Mouse (Mus musculus): Measurements from ENCODE around the gene Szrd1.

Gene Szrd1

DNA sequence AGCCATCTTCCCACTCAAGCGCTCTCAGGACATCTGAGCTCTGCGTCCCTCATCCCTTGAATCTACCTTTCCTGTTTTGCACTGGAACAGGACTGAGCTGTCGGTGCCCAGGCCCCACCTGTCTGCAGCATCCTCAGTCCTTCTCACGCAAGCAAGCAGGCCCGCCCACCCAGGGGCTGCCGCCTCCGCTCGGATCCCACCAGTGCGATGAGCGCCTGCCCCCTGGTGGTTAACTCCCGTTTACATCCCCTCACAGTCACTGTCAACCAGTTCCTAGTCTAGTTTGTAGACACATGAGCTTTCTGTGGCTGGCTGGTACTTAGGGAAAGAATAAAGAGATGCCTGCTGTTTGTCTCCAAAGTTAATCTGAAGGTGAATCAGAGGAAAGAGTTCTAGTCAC, 18.9 kb downstream of the Szrd1 start:
- intact Hi-C loops (cut with DNase I), result no loop called here

DNA sequence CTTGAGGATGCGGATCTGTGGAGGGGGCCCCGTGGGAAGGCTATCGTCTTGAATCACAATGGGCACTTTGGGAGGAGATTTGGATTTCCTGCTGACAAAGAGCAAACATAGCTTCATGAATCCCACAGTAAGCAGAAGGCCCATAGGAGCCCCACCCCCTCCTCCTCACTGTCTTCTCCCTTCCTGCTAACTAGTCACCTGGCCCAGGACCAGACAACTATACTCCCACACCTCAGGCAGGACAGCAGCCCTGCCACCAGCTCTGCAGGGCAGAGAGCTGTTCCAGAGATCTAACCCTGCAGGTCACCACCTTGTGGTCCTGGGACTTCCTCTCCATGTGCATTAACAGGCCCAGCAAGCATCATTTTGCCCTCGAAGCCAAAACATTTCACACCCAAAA, 20.9 kb downstream of the Szrd1 start:
- intact Hi-C loops (cut with DNase I), result no loop called here

DNA sequence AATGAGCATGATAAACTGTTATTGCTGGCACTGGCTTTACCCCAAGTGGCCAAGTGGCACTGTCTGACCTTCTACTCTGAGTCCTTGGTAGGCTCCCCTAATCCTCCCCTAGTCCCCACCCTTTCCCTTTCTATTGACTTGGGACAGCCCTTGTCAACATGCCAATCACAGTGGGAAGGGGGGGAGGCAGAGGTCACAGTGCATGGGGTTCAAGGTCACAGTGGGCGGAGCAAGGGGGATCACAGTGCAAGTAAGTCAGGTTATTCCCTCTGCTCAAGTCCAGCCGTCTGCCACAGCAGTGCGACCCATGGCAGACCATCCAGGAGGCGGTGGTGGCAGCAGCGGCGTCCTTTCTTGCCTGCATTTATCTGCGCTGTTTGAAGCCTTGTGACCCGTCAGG, 24.2 kb downstream of the Szrd1 start:
- intact Hi-C loops (cut with DNase I), result no loop called here

DNA sequence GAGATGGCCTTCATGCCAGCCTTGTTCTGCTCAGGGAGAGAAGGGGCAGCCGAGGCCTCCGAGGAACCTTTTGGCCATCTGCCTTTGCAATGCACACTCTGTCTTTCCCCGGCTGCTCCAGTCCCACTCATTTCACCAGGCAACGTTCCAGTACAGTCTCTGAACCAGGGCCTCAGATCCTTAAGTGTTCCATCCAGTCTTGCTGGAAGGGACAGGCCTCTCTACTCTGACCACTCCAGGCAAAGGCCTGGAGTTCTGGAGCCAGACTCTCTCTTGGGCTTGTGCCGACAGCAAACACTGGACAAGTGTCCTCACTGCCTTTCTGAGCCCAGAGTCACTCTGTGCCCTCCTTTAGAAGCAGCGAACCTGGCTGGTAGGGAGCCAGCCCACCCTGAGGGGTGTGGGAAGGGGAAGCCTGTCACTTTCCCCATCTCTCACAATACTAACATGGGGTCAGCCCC, 25.0 kb downstream of the Szrd1 start:
- intact Hi-C loops (cut with DNase I), result no loop called here

DNA sequence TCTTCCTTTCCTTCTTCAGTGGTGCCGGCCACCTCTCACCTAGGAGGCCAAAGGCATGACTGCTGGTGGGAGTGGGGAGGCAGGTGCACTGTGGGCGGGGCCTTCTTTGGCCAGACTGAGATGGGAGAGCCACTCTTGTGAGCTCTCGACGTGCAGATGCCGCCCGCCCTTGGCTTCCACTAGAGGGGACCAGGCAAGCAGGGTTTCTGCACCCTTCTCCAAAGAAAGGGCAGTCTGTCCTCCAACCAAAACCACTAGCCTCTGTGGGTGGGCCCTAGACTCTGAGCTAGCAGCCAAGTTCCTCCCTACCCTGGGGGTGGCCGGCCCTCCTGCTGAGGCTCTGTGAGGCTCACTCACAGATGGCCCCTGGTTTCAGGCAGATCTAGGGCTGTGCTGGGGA, 25.7 kb downstream of the Szrd1 start:
- intact Hi-C loops (cut with DNase I), result no loop called here

DNA sequence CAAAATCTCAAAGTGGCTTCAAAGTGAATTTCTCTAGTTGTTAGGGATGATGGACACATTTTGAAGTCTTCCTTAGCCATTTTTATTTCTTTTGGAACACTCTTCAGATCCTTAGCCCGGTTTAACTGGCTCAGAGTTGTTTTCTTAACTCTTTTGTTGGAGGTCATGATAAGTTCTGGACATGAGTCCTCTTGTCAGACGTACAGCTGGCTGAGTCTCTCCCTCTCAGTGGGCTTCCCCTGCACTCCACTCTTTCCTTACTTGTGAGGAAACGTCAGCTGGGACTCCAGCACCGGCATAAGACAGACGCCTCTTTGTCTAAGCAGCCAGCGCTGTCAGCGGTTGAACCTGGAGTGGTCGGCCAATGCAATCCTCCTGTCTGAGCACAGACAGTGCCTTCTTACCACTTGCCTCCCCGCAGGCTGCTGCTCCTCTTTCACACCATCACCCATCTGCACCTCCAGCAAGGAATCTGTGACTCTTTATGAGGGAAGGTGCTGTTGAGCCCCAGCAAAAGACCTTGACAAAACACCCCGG, 31.3 kb downstream of the Szrd1 start:
- intact Hi-C loops (cut with DNase I), result no loop called here

DNA sequence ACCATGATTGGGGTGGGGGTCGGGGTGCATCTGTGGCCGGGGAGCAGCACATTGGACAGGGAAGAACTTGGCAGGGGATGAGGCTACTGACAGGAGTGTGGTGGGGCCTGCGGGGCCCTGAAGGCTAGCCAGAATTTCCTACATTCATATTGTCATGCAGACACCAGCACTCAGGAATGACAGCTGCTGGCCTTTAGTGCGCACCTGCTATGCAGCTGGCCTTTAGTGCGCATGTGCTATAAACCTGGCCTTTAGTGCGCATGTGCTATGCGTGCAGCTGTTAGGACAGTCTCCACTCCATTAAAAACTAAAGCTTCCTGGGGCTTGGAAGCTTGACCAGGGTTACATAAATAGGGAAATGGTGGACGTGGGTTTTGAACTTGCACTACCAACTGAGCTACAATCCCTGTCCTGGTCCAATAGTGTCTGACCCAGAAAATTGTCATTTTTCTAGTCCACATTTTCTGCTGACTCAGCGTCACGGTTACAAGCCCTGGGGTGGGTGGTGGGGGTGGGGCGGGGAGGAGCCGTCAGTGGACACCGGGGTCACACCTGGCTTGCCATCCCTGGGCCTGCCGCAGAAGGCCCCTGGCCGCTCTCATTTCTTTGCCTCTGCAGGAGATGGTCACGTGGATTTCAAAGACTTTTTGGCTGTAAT, 32.9 kb downstream of the Szrd1 start:
- intact Hi-C loops (cut with DNase I), result no loop called here

DNA sequence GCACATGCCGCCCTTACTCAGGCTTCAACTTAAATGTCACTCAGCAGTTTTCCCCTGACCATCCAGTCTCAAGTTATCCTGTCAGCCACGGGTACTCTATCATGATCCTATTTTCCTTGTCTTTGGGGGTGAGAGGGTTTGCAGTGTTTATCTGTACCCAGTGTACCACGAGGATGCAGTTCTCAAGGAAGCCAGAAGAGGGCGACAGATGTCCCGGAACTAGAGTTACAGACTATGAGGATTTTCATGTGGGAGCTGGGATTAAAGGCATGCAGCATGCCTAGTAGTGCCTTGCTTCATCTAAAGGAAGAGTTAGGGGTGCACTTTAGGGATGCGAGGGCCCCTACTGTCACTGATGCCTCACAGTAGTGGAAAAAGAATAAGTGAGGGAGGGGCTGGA, 37.7 kb downstream of the Szrd1 start:
- intact Hi-C loops (cut with DNase I), result no loop called here

DNA sequence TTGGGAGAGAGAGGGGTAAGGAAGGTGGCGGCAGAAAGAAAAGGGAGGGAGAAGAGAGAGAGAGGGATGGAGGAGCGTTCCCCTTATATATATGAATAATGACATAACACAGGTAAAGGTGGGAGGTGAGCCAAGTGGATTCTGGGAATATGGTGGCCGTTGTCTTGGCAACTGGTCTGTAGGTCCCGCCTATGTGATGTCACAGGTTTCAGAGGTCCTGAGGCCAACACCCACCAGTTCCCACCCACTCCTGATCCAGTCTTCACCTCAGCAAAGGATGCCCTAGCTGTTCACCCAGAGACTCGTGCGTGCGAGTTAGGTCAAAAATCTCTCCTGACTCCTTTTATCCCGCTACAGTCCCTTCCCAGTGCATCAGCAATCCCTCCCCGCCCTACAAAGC, 38.3 kb downstream of the Szrd1 start:
- intact Hi-C loops (cut with DNase I), result no loop called here

DNA sequence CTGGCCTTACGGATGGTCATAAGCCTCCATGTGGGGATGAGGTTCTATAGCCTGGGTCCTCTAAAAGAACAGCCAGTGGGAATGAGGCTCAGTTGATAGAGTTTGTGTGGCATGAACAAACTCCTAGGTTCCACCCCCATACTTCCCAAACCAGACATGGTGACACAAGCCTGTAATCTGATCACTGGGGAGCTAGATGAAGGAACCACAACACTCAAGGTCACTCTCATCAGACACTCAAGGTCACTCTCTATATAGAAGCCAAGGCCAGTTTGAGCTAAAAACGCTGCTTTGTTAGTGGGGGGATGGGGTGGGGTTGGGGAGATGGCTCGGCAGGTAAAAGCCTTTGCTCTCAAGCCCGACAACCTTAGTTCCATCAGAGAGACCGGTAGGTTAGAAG, 39.6 kb downstream of the Szrd1 start:
- intact Hi-C loops (cut with DNase I), result no loop called here

DNA sequence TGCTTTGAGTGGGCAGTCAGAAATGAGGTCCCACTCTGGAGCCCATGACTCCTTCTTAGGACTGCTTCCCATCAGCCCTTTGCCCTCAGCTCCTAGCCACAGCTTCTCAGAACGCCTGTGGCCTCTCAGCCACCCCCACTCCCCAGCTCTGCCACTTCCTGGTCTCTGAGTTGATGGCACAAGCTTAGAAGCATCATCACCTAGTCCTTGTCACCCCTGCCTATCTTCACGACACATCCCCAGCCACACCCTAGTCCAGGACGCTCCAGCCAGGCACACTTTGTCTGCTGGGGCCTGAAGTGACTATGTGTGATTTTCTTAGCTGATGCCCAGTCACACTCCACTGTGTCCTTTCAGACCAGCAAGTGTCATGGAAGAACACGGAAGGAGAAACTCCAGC, 40.6 kb downstream of the Szrd1 start:
- intact Hi-C loops (cut with DNase I), result no loop called here

DNA sequence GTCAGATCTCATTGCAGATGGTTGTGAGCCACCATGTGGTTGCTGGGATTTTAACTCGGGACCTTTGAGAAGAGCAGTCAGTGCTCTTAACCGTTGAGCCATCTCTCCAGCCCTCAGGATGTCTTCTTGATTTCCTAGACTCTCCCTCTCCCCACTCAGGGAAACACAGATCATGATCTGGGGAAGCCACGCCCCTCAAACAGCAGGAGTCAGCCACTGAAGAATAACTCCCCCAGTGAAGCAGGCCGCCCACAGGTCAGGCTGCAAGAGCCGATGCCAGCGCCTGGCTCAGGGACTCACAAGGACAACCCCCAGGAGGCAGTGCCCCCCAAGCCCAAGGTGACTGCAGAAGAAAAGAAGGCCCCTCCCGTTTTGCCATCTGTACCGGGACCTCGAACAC, 42.9 kb downstream of the Szrd1 start:
- intact Hi-C loops (cut with DNase I), result no loop called here

DNA sequence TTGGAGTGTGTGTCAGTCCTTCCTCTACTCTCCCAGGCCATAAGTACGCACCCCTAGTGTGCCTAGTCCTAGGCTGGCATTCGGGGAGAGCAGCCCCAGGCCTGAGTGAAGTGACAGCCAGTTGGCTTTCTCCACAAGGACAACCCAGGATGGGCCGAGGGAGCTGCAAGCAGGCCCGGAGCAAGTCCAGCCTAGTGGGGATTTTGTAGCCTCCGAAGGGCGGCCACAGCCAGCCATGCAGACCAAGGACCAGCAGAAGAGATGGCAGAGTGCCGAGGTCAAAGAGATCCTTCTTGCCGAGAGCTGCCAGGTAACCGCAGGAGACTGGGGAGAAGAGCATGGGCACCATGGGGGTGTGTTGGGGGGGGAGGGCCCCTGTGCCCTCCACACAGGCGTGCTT, 44.6 kb downstream of the Szrd1 start:
- intact Hi-C loops (cut with DNase I), result no loop called here

DNA sequence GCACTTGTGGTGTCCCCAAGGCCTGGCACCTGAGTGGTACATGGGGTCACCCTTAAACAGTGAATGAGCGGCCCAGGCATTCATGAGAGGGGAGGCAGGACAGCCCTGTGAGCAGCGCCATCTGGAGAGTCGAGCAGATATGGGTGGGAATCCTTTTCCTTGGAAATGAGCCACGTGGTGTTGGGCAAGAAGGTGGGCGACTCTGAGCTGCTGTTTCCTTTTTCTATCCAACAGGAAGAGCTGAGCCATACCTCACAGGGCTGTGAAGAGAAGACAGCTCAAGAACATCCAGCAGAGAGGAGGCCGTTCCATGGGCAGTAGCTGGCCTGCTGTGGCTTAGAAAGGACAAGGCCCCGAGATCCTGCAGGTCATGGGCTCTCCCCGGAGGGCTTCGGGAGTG, 50.9 kb downstream of the Szrd1 start:
- intact Hi-C loops (cut with DNase I), result no loop called here

DNA sequence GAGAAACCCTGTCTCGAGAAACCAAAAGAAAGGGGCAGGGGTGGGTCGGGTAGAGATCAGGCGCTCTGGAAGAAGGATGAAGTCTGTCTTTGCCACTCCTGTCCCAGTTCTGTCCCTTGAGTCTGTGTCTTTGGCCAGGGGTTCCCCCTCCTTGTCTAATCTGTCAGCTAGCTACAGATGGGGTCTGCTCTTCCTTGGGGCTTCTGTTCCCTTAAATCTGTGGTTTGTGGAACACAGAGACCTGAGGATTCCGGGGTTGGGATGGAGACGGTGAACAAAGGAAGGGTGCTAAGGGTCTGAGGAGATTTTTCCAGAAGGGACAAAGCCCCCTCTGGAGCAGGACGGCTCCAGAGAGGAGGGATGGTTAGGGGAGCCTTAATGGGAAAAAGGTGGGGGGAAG, 51.5 kb downstream of the Szrd1 start, which contains the start of gene Spata21:
Gene Spata21 (plus strand): TSS at position 301 of the 400 bp plus-strand sequence.
- intact Hi-C loops (cut with DNase I), result no loop called here

DNA sequence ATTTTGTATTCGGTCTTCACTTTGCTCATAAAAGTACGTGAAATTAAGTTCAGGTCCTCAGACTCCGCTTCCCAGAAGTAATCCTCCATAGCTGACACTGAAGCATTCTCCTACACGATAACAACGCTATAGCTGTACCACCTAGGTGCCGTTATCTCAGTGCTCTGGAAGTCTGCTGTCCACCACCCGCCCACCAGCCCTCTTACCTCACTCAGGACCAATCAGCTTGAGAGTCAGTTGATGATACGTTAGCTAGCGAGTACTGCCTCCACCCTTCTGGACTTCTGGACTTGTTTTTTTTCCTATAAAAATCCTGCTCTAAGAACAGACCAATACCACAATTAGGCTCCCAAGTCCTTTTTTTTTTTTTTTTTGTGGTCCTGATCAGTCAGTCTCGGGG, 52.7 kb downstream of the Szrd1 start:
- intact Hi-C loops (cut with DNase I), result no loop called here

DNA sequence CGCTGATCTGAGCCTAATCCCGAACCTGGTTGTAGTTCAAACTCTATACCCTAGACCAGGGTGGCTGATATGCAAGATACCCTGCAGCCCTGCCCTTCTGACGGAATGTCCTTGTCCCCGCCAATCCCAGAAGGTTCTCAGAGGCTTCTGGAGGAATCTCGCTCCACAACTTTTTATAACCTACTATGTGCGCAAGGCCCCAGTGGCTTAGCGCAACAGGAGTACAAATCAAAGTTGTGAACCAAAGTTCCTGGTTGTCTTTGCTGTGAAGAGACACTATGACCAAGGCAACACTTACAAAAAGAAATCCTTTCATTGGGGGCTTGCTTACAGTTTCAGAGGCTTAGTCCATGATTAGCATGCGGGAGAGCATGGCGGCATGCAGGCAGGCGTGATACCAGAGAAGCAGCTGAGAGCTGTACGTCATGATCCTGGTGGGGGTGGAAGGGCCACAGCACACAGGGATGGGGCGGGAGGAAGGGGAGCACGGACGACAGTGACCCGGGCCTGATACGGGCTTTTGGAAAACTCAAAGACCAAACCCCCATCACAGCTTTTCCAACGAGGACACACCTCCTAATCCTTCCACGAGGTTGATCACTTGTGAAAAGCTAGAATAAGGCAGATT, 61.0 kb downstream of the Szrd1 start:
- intact Hi-C loops (cut with DNase I), result no loop called here

DNA sequence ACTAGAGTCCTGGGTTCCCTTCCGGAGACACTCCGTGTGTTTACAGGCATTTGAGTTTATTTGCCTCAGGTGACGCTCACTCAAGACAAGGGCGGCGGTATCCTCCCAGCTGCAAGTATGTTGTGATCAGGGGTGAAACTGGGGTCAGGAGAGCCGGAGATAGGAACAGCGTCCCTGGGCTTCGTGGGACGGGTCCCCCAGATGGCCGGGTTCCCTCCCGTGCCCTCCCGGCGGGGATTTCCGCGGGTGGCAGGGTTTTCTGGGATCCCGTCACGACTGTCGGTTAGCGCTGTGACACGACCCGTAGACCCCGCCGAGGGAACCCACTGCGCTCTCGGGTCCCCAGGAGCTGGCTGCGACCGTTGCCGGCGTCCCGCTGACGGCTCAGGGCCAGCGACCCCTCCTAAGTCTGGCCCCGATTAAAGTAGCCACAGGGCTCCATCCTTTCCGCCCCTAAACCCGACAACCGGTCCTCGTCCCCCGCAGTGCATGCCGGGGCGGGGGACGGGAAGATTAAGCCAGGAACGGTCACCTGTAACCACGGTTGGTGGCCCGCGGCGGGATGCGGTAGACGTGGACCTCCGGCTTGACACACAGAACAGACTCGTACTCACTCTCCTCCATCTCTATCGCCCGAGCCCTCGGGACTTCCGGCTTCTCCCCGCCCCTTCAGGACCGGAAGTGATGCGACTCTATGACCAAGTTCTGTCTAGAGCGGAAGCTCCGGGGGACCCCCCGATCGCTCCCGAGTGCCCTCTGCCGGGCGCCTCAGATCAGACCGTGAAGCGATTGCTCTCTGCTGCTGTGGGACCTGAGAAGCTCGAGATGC, 61.7 kb downstream of the Szrd1 start, which contains the start of gene Necap2:
Gene Necap2 (minus strand): TSS at position 677 of the 829 bp plus-strand sequence.
- intact Hi-C loops (cut with DNase I), result no loop called here

DNA sequence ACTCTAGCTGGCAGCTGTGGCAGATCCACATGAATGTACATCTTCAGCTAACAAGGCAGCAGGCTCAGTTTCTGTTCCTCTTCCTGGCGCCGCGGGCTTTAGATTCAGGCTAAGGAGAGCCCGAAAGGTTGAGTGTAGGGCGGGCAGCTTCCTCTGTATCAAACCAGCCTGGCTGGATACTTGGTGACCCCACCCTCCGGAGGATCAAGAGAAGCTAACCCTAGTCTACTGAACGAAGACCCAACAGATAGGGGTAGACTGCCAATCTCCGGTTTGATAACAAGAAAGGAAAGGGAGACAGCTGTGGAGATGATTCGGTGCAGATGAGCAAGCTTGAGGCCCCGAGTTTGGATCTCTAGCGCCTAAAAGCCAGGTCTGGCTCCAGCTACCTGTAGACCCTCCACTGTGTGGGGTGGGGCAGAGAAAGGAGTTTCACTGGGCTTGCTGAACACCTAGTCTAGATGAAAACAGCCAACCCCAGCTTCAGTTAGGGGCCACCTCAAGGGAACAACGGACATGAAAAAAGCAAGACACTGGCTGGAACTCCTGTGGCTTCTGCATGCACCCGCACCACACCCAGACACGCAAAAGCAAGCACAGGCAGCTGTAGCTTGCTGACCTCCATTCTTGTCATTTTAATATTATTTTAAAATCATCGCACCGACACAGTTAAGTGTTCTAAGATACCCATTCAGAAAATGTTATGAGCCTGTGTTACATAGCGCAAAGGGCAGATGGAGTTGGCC, 62.6 kb downstream of the Szrd1 start:
- intact Hi-C loops (cut with DNase I), result no loop called here

DNA sequence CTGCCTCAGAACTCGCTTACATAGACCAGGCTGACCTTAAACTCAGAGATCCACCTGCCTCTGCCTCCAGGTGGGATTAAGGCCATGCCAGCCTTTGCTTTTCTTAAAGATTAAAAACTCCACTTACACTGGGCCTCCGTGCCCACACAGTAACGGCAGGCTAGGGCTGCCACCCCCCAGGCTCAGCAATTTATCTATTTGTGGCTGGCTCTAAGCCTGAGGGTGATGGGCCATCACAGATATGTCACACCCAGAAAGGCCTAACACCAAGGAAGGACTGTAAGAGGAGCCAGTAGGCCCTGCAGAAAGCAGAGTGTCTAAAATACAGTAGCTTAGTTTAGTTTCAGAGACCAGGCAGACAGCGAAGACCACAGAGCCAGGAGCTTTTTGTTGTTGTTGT, 65.5 kb downstream of the Szrd1 start:
- intact Hi-C loops (cut with DNase I), result no loop called here

DNA sequence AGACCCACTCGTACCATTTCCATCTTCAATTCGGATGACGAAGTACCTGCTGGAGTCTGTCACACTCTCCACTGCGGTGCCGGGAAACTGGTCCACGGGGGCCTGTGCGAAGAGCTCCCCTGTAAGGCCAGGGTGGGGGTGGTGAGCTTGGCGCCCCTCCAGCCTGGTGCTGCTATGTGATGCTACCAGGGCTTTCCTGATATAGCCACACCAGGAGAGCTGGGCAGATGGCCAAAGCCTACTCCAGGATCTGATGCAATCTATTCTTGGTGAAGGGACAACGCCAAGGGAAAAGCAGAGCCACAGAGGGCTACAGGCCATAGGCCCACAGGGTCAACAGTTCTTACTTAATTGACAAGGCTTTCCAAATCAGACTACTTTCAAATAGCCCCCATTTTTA, 65.9 kb downstream of the Szrd1 start:
- intact Hi-C loops (cut with DNase I), result no loop called here
